Mouse (Mus musculus) embryonic stem cell, embryonic (primary cell): ENCODE measurements around the gene Igsf9.

ENCODE experiments used
- CTCF ChIA-PET, 4 experiments: fragments of 300-600 bp in 2 of 4; fragments of 350-600 bp in 2 of 4; sonication (Branson Sonifier 250); formaldehyde crosslinking; loops; one replicate each; lab custom pipeline; 2022; ENCODE audit warnings: inconsistent platforms in 2 of 4; lab: Charles Lee
- POLR2A ChIA-PET, 4 experiments: fragments of 300-600 bp in 2 of 4; fragments of 350-600 bp in 2 of 4; sonication (Branson Sonifier 250); formaldehyde crosslinking; loops; one replicate each; lab custom pipeline; 2022; ENCODE audit warnings: antibody characterized with exemption in 4 of 4, inconsistent platforms in 1 of 4; lab: Charles Lee

Gene Igsf9

DNA sequence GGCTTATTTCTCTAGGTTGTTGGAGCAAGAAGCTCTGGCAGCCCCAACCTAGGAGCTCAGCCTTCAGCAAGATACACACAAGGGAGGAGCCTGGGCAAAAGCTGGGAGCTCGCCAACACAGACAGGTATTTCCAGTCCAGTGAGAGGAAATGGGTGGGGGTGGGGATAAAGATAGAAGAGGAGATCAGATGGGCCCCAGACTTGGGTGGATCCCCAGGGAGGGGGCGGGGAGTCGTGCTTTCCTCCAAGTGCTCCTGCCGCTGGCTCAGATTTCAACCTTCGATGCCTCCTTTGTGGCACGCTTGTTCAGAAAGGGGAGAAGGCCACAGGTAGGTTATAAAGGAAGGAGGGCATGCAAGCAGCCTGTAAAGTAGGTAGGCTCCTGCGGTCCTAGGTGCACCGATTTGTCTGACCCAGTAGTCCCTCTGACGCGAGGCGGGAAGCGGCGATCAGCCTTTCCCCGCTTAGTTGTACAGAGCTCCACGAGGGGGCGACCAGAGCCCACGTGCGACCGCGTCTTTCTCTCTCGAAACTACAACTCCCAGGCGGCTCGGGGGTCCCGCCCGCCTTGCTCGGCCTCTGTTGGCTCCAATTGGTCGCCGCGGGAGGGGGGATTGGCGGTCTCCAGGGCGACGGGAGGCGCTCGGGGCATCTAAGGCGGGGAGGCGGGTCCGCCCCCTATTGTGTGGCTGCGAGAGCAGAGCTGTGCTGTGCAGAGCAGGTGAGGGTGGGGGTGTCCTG is at the start of gene Igsf9:
TSS of gene Igsf9 (plus strand) at position 249 of the 741 bp plus-strand sequence.
- ChIA-PET CTCF (interaction anchor here (0.6 to 1.8 kb wide), 32 partner anchors 8 to 1630 kb away, joined by 3 to 24 read pairs (median 4); partner anchors contain the start of gene Tagln2 (in 1 of the 4)), POLR2A (interaction anchor here (0.5 to 2.0 kb wide), 39 partner anchors 8 to 1050 kb away, joined by 3 to 17 read pairs (median 4); partner anchors contain the start of genes Tagln2 (in 3 of the 4), Cfap45 (in 2 of the 4) and Pigm (in 2 of the 4))

DNA sequence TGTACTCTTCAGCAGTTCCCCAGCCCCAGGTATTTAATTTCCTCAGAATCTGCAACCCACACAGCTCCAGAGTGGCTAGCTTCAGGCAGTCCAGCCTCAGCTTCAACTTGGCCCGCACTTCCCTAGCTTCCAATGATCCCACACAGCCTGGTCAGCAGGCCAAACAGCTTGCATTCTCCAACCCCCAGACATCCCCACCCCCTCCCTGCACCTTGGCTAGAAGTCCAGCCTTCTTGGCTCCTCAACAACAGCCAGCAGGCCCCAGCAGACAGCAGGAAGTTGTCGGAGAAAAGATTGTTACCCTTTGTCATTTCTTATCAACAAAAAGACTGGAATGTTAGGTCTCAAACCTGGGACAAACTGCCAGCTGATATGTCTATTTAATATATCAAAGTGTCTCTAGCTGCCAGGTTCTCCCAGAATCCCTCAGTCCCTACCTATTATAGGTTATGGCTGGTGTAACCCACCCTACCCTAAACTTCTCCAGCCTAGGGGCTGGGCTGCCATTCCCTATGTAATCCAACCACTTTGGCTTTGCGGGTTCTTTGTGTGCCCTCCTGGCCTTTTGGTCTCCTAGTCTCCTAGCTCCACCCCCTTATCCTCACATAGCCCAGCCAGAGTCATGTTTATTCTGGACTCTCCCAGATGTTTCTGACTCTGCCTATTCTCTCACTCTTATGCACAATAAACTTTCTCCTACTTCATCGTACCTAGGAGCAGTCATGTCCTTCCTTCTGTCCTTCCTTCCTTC is 49.6 kb upstream of the Igsf9 start:
- CTCF ChIA-PET = no interaction called here
- POLR2A ChIA-PET = interaction anchor here in 2 of 4 experiments (0.6 kb wide), 2 partner anchors 9 to 49 kb away, joined by 3 read pairs; no protein-coding TSS in a partner anchor

DNA sequence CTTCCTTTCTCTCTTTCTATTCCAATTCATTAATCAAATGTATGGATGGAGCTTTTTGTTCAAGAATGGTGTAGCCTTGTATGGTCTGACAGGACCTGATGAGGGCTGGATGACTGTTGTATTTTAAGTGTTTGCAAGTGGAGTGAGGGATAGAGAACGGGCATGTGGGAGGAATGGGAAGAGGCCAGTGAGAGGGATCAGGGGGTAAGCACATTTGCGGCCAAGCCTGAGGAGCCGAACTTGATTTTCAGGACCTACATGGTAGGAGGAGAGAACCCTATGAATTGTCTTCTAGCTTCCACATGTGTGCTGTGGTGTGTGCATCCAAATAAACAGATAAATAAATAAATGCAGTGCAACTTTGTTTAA is 49.0 kb upstream of the Igsf9 start:
- ChIA-PET CTCF (no interaction called here), POLR2A (interaction anchor here in 2 of 4 experiments (0.6 kb wide), 2 partner anchors 8 to 48 kb away, joined by 3 read pairs; no protein-coding TSS in a partner anchor)

- ChIA-PET POLR2A (interaction anchor here in 2 of 4 experiments (0.6 kb wide), 4 partner anchors 23 to 86 kb away, joined by 3 to 5 read pairs (median 4); no protein-coding TSS in a partner anchor), CTCF (interaction anchor here (0.6 to 0.9 kb wide), 4 partner anchors 11 to 64 kb away, joined by 3 to 5 read pairs (median 3); no protein-coding TSS in a partner anchor)
Measured at GRCm38 (mm10) chr1:172433012-172433850, 48.4 kb upstream of the Igsf9 start.

DNA sequence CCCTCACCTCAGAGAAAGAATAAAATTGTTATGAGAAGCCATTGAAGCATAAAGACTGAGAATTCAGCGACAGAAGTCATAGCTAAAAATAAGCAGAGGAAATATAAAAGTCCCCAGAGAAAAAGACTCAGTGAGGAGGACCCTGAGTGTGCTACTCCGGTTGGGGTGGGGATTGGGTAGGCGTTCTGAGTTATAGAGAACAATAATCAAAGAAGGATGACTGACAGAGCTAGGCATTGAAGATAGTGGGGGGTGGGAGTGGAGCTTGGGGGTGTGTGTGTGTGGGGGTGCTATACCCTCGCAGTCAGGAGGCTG is 47.8 kb upstream of the Igsf9 start:
- CTCF ChIA-PET = interaction anchor here in 3 of 4 experiments (0.5 to 1.2 kb wide), 3 partner anchors 47 to 60 kb away, joined by 3 to 5 read pairs (median 4); no protein-coding TSS in a partner anchor
- POLR2A ChIA-PET = no interaction called here

- ChIA-PET CTCF (interaction anchor here in 1 of 4 experiments (0.8 to 1.6 kb wide), 3 partner anchors 28 to 126 kb away, joined by 3 read pairs; no protein-coding TSS in a partner anchor), POLR2A (interaction anchor here in 1 of 4 experiments (0.6 to 1.1 kb wide), 3 partner anchors 18 to 233 kb away, joined by 3 to 4 read pairs (median 4); no protein-coding TSS in a partner anchor)
Measured at GRCm38 (mm10) chr1:172436785-172437184, 44.8 kb upstream of the Igsf9 start.

GRCm38 (mm10) chr1:172438621-172439020 is 43.0 kb upstream of the Igsf9 start:
- ChIA-PET CTCF (no interaction called here), POLR2A (interaction anchor here in 2 of 4 experiments (1.0 to 1.6 kb wide), 2 partner anchors 18 to 23 kb away, joined by 3 read pairs; no protein-coding TSS in a partner anchor)

DNA sequence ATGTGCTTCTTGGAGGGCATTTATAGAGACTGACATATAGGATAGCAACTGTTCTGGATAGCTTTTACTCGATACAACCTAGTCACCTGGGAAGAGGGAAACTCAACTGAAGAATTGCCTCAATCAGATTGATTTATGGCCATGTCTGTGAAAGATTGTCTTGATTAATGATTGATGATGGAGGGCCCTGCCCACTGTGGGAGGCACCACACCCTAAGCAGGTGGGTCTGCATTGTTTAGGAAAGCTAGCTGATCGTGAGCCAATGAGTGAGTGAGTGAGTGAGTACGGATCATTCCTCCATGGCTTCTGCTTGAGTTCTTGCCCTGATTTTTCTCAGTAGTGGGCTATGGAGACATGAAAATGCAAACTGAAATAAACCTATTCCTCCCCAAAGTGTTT is 41.1 kb upstream of the Igsf9 start:
- POLR2A ChIA-PET = interaction anchor here in 2 of 4 experiments (0.5 kb wide), 2 partner anchors 8 to 15 kb away, joined by 3 to 6 read pairs; no protein-coding TSS in a partner anchor

GRCm38 (mm10) chr1:172441935-172442445 is 39.6 kb upstream of the Igsf9 start:
- POLR2A ChIA-PET = interaction anchor here in 2 of 4 experiments (1.2 to 1.3 kb wide), 2 partner anchors 13 to 40 kb away, joined by 3 to 13 read pairs; partner anchors contain the start of gene Igsf9 (in 1 of the 2)
- CTCF ChIA-PET = interaction anchor here in 2 of 4 experiments (0.9 to 1.9 kb wide), 4 partner anchors 9 to 87 kb away, joined by 3 to 6 read pairs (median 5); no protein-coding TSS in a partner anchor

More for the DNA sequence above, 41.1 kb upstream of the Igsf9 start:
- CTCF ChIA-PET = interaction anchor here in 2 of 4 experiments (0.6 kb wide), 2 partner anchors 17 to 58 kb away, joined by 3 read pairs; no protein-coding TSS in a partner anchor

DNA sequence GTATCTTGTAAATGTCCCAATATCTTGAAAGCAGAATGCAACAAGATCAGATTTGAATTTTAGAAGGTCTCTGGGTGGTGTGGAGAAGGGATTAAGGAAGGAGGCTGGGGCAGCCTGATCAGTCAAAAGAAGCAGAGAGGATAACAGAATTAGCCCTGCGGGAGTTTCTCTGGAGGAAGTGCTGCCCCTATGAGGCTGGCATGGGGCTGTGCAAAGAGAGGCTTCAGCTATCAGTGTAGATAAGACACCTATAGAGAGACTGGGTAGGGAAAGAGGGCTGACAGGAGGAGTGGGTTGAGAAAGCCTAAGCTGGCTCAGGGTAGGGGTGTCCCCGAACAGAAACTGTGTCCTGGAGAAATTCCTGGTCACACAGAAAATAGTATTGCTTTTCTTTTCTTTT is 31.4 kb upstream of the Igsf9 start:
- CTCF ChIA-PET = interaction anchor here in 3 of 4 experiments (0.6 to 1.8 kb wide), 4 partner anchors 13 to 169 kb away, joined by 3 to 7 read pairs (median 3); no protein-coding TSS in a partner anchor

DNA sequence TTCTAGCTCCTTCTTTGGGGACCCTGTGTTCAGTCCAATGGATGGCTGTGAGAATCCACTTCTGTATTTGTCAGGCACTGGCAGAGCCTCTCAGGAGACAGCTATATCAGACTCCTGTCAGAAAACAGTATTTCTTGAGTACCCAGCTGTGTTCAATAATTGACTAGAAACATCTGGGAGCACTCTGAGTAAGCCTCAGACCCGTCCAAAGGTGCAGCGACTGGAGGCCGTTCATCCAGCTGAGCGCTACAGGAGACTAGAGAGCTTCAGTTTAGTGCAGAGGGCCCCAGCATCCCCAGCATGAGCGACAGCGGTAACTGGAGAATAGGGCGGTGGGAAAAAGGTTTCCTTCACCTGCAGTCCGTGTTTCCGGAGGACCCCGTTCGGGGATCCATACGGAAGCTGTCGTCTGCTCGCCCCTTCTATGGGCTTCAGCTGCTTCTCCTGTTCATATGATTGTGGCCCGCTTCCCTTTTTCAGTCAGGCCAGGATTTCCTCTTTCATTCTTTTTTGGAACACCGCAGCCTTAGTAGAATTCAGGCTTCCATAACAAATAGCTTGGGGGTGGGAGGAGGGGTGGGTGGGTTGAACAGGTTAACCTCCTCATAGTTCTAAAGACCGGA is 30.6 kb upstream of the Igsf9 start:
- ChIA-PET POLR2A (no interaction called here), CTCF (interaction anchor here in 3 of 4 experiments (0.5 to 1.8 kb wide), 7 partner anchors 10 to 385 kb away, joined by 3 to 7 read pairs (median 3); no protein-coding TSS in a partner anchor)

More for the DNA sequence above, 31.4 kb upstream of the Igsf9 start:
- POLR2A ChIA-PET = no interaction called here

DNA sequence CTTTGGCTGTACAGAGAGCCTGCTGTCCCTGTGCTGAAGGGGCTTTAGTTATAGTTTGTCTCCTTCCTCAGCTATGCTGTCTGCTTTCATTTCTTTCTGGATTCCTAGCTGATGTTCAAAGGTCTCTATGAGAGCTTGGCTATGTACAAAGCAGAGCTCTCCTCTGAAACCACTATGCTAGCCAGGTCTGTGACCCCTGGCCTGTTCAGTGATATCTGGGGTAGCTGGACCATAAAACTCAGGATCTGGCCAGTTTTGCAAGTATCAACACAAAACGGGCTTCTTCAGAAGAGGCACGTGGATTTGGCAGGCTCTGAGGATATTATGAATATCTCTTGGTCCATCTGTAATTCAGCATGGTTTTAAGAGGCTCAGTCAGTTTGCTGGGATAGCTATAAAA is 28.7 kb upstream of the Igsf9 start:
- ChIA-PET CTCF (interaction anchor here in 2 of 4 experiments (0.6 to 0.7 kb wide), 3 partner anchors 33 to 317 kb away, joined by 3 read pairs; no protein-coding TSS in a partner anchor), POLR2A (interaction anchor here in 1 of 4 experiments (0.5 kb wide), 1 partner anchor 804 kb away, joined by 3 read pairs; no protein-coding TSS in a partner anchor)

DNA sequence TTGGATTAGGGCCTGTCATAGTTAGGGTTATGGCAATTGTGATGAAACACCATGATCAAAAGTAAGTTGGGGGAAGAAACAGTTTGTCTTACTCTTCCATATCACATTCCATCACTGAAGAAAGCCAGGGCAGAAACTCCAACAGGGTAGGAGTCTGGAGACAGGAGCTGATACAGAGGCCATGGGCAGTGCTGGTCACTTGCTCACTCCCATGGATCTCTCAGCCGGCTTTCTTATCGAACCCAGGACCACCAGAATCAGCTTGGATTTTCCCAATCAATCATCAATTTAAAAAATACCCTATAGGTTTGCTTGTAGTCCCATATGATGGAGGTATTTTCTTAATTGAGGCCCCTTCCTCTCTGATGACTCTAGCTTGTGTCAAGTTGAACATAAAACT is 27.8 kb upstream of the Igsf9 start:
- POLR2A ChIA-PET = interaction anchor here in 2 of 4 experiments (0.7 to 1.8 kb wide), 3 partner anchors 24 to 648 kb away, joined by 3 to 5 read pairs (median 5); no protein-coding TSS in a partner anchor
- CTCF ChIA-PET = interaction anchor here in 1 of 4 experiments (0.7 kb wide), 1 partner anchor 45 kb away, joined by 3 read pairs; no protein-coding TSS in a partner anchor

GRCm38 (mm10) chr1:172455416-172455815 is 26.2 kb upstream of the Igsf9 start:
- ChIA-PET POLR2A (interaction anchor here in 3 of 4 experiments (0.6 to 1.8 kb wide), 11 partner anchors 9 to 196 kb away, joined by 3 to 7 read pairs (median 3); no protein-coding TSS in a partner anchor), CTCF (interaction anchor here in 2 of 4 experiments (0.6 to 0.9 kb wide), 4 partner anchors 26 to 1120 kb away, joined by 3 to 11 read pairs (median 7); partner anchors contain the start of genes Igsf9 (in 1 of the 2) and Kcnj10 (in 1 of the 2))

DNA sequence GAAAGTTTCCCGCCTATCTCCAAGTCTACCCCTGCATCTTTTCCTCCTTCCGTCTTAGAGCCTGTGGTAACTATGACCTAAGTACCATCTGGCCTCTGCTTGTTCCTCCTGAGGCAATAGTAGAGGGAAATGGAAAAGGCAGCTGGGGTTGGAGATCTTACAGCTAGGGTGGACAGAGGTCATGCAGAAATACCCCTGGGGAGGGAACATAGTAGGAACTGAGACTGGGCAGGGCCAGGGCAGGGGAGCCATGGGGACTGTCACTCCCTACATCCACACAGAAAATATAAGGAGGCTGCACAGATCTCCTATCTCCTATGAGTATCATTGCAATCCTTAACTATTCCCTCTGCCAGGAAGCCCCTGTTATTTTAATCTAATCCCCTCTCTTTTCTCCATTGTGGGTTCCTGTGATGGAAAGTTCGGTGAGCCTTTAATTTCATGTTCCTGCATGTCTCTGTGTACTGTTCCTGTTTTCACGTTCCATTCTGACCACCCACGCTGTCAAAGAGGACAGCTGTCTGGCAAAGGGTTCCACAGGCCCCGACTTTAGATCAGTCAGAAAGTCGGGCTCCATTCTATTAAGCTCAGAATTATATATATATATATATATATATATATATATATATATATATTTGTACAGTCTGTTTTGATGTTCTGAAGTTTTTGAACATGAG is 25.4 kb upstream of the Igsf9 start:
- POLR2A ChIA-PET = interaction anchor here in 1 of 4 experiments (1.5 to 1.6 kb wide), 2 partner anchors 15 to 26 kb away, joined by 3 to 5 read pairs; partner anchors contain the start of gene Igsf9
- CTCF ChIA-PET = no interaction called here

DNA sequence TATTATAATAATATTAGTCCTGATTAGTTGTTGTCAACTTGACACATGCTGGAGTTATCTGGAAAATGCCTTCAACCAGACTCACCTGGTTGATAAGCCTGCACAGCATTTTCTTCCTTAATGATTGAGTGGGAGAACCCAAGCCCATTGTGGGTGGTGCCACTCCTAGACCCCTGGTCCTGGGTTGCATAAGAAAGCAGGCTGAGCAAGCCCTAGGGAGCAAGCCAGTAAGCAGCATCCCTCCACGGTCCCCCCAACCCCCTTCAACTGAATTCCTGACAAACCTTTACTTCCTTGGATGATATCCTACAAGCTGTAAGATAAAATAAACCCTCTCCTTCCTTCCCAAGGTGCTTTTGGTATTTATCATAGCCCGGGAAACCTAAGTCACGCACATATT is 24.4 kb upstream of the Igsf9 start:
- POLR2A ChIA-PET = interaction anchor here in 1 of 4 experiments (1.6 kb wide), 1 partner anchor 25 kb away, joined by 5 read pairs; the partner anchor contains the start of gene Igsf9
- CTCF ChIA-PET = no interaction called here
